Mouse (Mus musculus) adrenal gland (tissue): ENCODE measurements around the gene Abraxas2.

Experiments
- intact Hi-C: fragments of 180-260 bp; cut with DNase I; formaldehyde crosslinking; loops from one replicate; pipeline ENCODE4 v1.15.1; 2025

Abraxas2 gene

GRCm38 (mm10) chr7:132894841-132895555 is 36.0 kb downstream of the Abraxas2 start:
- intact Hi-C loops, result loop anchor here (5.0 kb wide), 1 partner anchor 238 kb away; no protein-coding TSS in a partner anchor

DNA sequence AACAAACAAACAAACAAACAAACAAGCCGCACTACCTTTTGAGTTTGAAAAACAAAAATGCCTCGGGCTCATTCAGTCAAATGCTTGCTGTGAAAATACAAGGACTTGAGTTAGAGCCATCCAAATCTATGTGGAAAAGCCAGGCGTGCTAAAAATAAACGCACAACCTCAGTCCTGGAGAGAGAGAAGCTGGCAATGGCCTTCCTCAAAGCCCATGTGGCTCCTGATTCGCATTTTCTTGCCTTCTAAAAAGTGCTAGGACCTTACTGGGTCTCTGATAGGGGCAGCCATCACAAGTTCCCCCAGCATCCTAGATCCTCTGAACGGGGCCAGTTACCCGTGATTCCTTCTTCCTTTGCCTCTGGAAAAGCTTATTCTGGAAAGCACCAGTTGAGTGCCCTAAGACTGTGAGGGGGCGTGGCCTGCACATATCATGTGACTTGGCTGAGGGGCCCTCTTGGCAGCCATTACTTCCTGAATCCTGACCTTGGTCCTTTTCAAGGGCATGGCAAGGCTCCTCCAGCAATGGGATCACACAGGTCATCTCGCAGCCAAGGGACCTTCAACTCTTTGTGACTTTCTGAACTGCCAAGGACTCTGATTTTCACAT is 37.3 kb downstream of the Abraxas2 start:
- intact Hi-C loops, result loop anchor here (5.0 kb wide), 1 partner anchor 239 kb away; no protein-coding TSS in a partner anchor

DNA sequence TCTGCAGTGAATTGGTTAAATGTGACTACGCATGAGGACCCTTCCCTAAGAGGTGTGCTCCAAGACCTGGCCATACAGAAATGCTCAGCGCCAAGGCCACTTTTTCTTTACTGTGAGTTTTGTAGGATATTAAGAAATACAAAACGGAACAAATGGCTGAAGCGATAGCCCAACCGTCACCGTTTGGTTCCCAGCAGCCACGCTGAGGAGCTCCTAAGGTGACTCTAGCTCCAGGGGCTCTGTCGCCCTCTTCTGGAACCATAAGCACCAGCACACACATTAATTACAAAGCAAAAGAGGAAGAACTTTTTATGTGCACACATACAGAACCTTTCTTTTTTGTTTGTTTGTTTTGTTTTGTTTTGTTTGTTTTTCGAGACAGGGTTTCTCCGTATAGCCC is 38.2 kb downstream of the Abraxas2 start:
- intact Hi-C loops, result loop anchor here (5.0 kb wide), 1 partner anchor 240 kb away; no protein-coding TSS in a partner anchor

- intact Hi-C loops, result loop anchor here (5.0 kb wide), 1 partner anchor 241 kb away; no protein-coding TSS in a partner anchor
Observed at GRCm38 (mm10) chr7:132898234-132898633, 39.2 kb downstream of the Abraxas2 start.

GRCm38 (mm10) chr7:132900826-132901531 is 42.0 kb downstream of the Abraxas2 start:
- intact Hi-C loops, result no loop called here

DNA sequence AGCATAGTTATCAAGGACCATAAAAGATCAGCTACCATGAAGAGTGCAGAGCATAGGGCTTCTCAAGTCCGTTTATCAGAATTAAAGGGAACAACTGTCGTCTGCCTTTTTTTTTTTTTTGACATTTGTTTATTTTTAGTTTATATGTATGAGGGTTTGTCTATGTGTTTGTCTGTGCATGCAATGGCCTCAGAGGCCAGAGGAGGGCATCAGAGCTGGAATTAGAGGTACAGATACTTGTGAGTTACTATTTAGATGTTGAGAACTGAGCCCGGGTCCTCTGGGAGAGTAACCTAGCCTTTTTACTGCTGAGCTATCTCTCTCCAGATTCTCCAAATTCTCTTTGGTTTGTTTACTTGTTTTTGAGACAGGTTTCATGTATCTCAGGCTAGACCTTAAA is 44.8 kb downstream of the Abraxas2 start:
- intact Hi-C loops, result no loop called here

GRCm38 (mm10) chr7:132921971-132922370 is 62.9 kb downstream of the Abraxas2 start:
- intact Hi-C loops, result no loop called here

GRCm38 (mm10) chr7:132925227-132925626 is 66.2 kb downstream of the Abraxas2 start:
- intact Hi-C loops, result no loop called here

GRCm38 (mm10) chr7:132927201-132927600 is 68.2 kb downstream of the Abraxas2 start:
- intact Hi-C loops, result no loop called here

DNA sequence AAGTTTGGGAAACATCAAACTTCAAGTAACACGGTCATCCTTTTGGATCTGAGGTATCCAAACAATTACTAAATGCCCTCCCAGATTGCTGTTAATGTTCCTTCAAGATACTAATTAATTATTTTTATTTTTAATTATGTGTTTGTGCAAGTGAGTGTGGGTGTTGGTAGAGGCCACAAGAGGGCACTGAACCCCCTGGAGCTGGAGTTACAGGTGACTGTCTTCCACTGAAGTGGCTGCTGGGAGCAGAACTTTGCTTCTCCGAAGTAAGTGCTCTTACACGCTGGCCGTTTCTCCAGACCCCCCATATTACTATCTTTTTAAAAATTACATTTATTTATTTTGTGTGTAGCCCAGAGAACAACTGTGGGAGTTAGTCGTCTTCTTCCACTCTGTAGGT is 71.0 kb downstream of the Abraxas2 start:
- intact Hi-C loops, result loop anchor here (10.0 kb wide), 1 partner anchor 65 kb away; no protein-coding TSS in a partner anchor

- intact Hi-C loops, result loop anchor here (10.0 kb wide), 1 partner anchor 64 kb away; no protein-coding TSS in a partner anchor
Observed at GRCm38 (mm10) chr7:132930850-132931559, 72.0 kb downstream of the Abraxas2 start, which contains the start of gene Zranb1. Zranb1 (plus strand) TSS chr7:132931142.

DNA sequence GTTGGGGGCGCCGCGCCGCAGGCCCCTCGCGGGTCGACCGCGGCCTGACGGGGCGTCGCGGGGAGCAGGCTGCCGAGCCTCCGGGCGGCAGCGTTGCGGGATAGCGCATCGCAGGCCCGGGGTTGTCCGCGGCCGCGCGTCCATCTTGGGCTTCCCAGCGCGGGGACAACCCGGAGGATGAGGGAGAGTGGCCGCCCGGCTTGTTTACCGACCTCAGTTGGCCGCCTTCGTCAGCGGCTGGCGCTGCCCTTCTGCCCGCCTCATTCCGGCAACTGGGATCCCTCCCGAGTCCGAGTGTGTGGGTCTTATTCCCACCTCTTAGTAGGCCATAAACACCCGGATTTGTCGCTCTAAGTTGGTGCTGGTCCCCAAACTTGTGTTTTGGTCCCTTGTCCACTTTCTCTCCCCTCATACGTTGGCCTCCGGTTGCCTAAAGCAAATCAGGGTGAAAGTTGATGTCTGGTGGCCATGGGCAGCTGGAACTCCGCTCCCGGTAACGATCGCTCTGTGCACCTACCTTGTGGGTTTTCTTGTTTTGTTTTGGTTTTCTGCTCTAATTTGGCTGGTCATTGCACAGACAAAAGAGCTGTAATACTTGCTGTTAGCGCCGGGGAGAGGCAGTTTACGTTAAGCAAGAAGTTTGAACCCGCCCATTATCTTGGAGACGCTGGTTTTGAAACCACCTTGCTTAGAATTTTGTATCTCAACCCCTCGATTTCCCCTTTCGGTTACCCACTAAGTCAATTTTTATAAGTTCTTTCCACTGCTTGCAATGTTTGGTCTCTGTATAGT is 72.7 kb downstream of the Abraxas2 start:
- intact Hi-C loops, result loop anchor here (10.0 kb wide), 1 partner anchor 63 kb away; no protein-coding TSS in a partner anchor

GRCm38 (mm10) chr7:132933331-132933730 is 74.3 kb downstream of the Abraxas2 start:
- intact Hi-C loops, result loop anchor here (10.0 kb wide), 1 partner anchor 61 kb away; no protein-coding TSS in a partner anchor
